Mouse (Mus musculus): ENCODE results near the gene Abcf3. TPM values are rescaled to one million over a fixed set of nuclear protein-coding genes. Genes with fewer than 3 reads are reported as not detected.
A peak's percentile ranks its signal among the peaks of the same experiment; 100 is the strongest.

Gene Abcf3
- total RNA-seq, 2 experiments from 2014 or later = 102 to 109 TPM

DNA sequence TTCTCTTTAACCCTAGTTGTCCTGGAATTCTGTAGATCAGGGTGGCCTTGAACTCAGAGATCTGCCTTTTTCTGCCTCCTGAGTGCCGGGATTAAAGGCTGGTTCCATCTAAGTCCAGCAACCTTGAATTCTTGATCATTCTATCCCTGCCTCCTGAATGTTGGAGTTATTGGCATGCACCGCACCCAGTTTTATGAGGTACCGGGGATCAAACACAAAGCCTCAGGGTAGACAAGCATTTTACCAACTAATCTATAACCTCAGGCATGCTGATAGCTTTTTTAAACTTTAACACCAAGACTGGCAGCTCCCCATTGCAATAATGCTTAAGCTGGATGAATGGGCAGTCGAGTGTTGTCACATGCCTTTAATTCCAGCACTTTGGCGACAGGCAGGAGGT lies 954 bp upstream of the Abcf3 start:
- TF ChIP-seq CTCF (IDR thresholded peaks at IDR 0.05) = no peak
- intact Hi-C loops (cut with DNase I) = loop anchor here (5.0 kb wide), 1 partner anchor 65 kb away; the partner anchor contains the start of genes Alg3, Eef1akmt4 and Gm49333
- H3K4me3 ChIP-seq = no peak overlapping the region
- no peak for DNase-seq (ENCODE audit: extremely low spot score in 1 of 2, low spot score in 2 of 2)
- no peak overlapping the region; the same call in 1 of the 2 replicates for H3K27ac ChIP-seq

DNA sequence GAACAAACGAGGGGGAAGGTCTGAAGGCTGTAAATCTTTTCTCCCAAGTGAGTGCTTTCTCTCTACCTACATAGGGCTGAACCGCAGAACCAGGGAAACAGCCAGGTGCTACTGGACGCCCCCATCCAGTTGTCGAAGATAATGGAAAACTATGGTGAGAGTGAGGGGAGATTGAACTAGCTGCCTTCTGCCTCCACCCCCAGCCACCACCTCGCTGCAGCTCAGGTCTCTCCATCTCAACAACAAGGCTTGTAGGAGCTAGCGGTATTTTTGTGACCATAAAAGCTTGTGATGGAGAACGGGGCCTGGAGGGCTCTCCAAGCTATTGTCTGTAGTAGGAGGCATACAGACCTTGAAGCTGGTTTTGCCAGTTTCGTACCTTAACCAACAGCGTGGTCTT lies 784 bp downstream of the Abcf3 start:
- no peak for TF ChIP-seq CTCF (IDR thresholded peaks at IDR 0.05)
- DNase-seq (ENCODE audit: extremely low spot score in 1 of 2, low spot score in 2 of 2) = no peak
- Histone ChIP-seq H3K4me3 (peak overlapping the region; percentile 81), H3K27ac (peak overlapping the region; percentile 85; the same call in 1 of the 2 replicates)
- intact Hi-C loops (cut with DNase I) = loop anchor here (2.0 to 5.0 kb wide), 2 partner anchors 32 to 63 kb away; partner anchors contain the start of genes Alg3, Dvl3, Eef1akmt4 and Gm49333

DNA sequence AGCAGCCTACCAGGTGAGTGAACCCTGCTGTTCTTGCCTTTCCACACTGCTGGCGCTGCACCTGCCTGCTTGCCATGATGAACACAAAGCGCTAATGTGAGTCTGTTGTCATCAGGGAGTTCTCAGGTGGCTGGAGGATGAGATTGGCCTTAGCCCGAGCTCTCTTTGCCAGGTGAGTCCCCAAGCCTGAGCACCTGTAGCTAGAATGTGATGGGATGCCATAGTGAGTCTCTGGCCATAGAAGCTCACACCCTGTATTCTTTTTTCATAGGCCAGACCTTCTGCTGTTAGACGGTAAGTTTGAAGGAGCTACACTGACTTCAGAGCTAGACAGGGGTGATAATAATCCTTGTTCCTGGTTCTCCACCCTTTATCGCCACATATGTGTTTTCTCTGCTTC lies 3.3 kb downstream of the Abcf3 start:
- intact Hi-C loops (cut with DNase I) = no loop called here
- DNase-seq (ENCODE audit: extremely low spot score in 1 of 2, low spot score in 2 of 2) = no peak
- H3K4me3 ChIP-seq = no peak overlapping the region
- TF ChIP-seq CTCF (IDR thresholded peaks at IDR 0.05) = no peak
- H3K27ac ChIP-seq = no peak overlapping the region

DNA sequence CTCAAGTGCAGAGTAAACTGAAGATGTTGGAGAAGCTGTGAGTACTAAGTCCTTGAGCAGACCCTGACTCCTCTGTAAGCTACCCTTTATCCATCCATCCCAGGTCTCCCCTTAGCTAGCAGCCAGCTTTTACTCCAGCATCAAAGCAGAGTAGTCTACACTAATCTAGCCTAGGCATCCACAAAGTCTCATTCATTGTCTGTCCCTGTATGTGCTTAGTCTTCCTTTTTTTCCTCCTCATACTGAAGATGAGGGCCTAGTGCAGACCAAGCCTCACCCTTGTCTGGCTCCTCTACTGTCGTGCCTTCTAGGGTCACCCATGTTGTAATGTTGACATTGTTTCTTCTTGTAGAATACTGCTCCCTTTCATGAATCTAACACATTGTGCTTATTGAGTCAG lies 4.2 kb downstream of the Abcf3 start:
- TF ChIP-seq CTCF (IDR thresholded peaks at IDR 0.05) = no peak
- DNase-seq (ENCODE audit: extremely low spot score in 1 of 2, low spot score in 2 of 2) = no peak
- intact Hi-C loops (cut with DNase I) = no loop called here
- no peak overlapping the region for H3K27ac ChIP-seq
- H3K4me3 ChIP-seq = no peak overlapping the region

DNA sequence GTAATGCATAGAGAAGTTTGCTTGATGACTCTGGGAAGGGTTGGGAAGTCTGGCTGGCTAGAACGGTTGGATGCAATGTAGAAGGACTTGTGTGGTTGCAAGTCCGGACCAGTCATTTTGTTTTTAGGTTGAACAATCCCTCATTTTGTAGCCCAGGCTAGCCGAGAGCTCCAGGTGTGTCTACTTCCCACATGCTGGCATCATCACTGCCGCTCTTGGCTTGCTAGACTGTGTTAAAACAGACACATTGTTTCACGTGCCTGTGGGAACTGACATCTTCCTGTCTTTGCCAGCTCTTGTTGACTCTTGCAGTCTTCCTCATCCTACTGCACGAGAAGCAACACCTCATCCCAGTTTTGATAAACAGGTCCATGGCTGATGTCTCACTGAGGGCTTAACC lies 6.6 kb downstream of the Abcf3 start:
- H3K27ac ChIP-seq = no peak overlapping the region
- no peak overlapping the region for H3K4me3 ChIP-seq
- intact Hi-C loops (cut with DNase I) = no loop called here
- no peak for DNase-seq (ENCODE audit: extremely low spot score in 1 of 2, low spot score in 2 of 2)
- no peak for TF ChIP-seq CTCF (IDR thresholded peaks at IDR 0.05)

DNA sequence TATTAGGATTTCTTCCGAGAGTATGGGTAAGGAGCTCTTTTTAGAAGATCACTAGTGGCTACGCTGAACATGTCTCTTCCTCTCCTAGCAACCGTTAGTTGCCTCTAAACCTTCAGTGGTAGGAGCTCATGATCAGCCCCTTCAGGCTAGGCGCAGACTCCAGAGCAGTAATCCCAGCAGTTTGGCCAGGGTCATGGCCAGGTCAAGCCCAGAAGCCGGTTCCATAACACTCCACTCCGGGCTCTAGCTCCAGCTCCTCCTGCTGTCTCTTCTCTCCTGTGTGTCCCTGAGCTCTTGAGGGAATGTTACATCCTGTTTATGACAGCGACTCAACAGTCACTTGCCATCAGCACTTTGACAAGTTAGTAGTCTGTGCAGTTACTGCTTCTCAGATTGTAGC lies 9.0 kb downstream of the Abcf3 start:
- Histone ChIP-seq H3K27ac (no peak overlapping the region), H3K4me3 (no peak overlapping the region)
- intact Hi-C loops (cut with DNase I) = no loop called here
- no peak for DNase-seq (ENCODE audit: extremely low spot score in 1 of 2, low spot score in 2 of 2)
- TF ChIP-seq CTCF (IDR thresholded peaks at IDR 0.05) = no peak

DNA sequence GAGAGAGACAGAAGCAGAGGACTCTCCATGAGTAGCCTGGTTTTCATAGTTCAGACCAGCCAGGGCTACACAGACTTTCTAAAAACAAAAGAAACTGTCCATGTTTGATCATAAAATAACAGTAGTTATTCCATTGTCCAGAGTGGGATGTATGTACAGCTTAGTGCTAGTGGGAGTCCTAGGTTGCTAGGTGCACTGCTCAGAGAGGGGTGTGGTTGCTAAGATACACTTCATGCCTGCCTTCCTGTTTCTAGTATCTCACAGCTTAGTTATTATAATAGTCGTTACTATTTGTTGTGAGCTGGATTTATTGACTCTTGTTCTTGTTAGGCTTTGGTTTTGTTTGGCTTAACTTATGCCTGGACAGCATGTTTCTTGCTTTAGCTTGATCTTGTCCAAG lies 16.7 kb downstream of the Abcf3 start:
- Histone ChIP-seq H3K4me3 (no peak overlapping the region), H3K27ac (no peak overlapping the region)
- no peak for DNase-seq (ENCODE audit: extremely low spot score in 1 of 2, low spot score in 2 of 2)
- TF ChIP-seq CTCF (IDR thresholded peaks at IDR 0.05) = no peak
- intact Hi-C loops (cut with DNase I) = no loop called here

DNA sequence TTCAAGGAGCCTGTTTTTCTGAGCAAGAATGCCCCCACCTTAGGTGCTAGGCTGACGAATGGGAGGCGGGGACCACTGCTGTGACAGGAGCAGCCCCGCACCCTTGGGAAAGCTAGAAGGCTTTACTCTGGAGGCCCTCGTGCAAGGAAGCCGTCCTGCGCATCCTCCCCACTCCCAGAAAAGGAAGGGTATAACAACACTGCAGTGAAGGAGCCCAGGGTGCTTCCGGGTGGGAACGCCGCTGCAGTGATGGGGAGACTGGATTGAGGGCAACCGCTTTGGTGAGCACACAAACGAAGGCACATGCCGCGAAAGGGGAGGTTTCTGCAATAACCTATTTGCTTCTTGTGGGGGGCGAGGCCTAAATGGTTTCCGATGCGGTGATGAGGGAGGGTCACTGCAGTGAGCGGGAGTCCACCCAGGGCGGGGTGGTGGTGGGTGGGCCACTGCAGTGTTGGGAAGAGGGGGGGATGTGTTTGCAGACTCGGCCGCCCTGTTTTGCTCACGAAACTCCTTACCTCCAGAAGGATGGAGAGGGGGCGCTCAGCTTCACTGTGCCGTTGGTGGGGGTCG lies 41.1 kb downstream of the Abcf3 start, which contains the start of gene Vwa5b2:
Vwa5b2 (plus strand) TSS at position 106 of the 573 bp plus-strand sequence.
- Histone ChIP-seq H3K27ac (peak within 1 kb of the TSS; percentile 88), H3K4me3 (peak within 1 kb of the TSS; percentile 64)
- peak in 1 of 2 experiments; percentile 49 for DNase-seq (ENCODE audit: extremely low spot score in 1 of 2, low spot score in 2 of 2)
- no peak for TF ChIP-seq CTCF (IDR thresholded peaks at IDR 0.05)
- intact Hi-C loops (cut with DNase I) = loop anchor here (10.0 kb wide), 1 partner anchor 55 kb away; no protein-coding TSS in a partner anchor

DNA sequence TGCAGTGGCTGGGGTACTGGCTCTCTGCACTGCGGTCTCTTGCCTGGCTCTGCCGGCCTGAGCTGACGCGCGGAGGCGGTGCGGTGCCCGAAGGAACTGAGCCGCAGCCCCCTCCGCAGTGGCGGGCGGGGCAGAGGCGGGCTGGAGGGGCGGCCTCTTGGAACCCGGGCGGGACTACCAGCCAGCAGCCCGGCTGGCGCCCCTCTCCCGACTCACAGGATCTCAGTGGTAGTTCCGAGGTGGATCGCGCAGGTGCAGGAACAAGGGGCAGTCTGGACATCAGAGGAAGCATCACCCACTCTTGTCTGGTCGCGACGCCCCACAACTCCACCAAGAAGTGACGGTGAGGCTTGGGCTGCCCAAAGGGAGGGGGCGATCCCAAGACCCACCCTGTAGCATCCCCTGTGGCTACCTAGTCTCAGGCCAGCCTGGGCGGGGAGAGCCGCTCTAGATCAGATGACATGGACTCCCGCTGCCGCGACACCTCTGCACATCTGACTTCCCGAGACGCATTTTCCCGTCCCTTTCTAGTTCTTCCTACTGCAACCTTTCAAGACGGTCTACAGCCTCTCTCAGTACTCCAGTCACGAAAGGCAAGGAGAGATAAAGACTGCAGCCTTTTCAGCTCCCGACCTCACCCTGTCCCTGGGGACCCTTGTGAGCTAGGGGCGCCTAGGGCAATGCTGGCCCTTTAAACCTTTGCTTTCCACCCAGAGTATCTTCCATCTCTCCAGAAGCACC lies 41.7 kb downstream of the Abcf3 start:
- no peak for TF ChIP-seq CTCF (IDR thresholded peaks at IDR 0.05)
- DNase-seq (ENCODE audit: extremely low spot score in 1 of 2, low spot score in 2 of 2) = peak; percentile 57 to 75
- peak overlapping the region; percentile 64 for H3K4me3 ChIP-seq
- peak overlapping the region; percentile 88 for H3K27ac ChIP-seq
- intact Hi-C loops (cut with DNase I) = loop anchor here (10.0 kb wide), 1 partner anchor 55 kb away; no protein-coding TSS in a partner anchor

DNA sequence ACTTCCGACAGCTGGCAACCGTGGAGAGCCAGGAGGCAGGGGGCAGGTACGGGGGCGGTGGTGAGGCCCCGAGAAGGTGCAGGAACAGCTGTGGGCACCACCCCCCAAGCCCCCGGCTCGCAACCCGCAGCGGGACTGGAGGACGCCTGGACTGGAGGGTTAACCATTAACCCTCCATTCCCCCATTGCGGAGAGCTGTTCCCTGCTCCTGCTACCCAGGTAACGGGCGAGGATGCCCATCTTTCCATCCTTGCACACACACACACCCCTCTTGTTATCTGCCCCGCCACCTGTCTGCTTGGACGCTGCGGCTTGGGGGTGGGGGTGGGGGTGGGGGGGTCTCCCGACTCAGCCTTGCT lies 42.3 kb downstream of the Abcf3 start:
- peak overlapping the region; percentile 64 for H3K4me3 ChIP-seq
- no peak for DNase-seq (ENCODE audit: extremely low spot score in 1 of 2, low spot score in 2 of 2)
- peak overlapping the region; percentile 88; the same call in 1 of the 2 replicates for H3K27ac ChIP-seq
- intact Hi-C loops (cut with DNase I) = no loop called here
- TF ChIP-seq CTCF (IDR thresholded peaks at IDR 0.05) = no peak

DNA sequence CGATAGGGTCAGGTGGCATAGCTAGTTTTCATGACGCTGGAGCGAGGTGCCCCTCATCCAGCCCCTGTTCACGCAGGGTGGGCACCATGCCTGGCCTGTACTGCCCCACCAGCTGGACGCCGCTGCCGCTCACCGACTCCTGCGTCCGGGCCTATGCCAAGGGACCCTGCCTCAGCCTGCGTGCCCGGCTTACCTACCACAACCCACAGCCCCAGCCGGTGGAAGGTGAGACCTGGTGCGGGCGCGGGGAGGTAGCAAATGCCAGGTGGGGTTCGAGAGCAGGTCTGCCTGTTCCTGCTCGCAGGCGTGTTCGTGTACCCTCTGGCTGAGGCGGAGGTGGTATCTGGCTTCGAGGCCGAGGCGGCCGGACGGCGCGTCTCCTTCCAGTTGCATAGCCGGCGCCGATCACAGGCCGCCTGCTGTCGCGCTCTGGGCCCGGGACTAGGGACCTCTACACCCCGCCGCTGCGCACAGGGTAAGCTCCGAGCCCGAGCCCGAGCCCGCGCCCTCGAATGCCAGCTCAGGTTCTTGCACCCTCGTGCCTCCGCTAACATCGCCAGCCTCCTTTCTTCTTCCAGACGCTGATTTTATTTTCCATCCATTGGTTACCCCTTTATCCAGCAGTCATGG lies 42.8 kb downstream of the Abcf3 start:
- intact Hi-C loops (cut with DNase I) = no loop called here
- H3K4me3 ChIP-seq = peak overlapping the region; percentile 64

DNA sequence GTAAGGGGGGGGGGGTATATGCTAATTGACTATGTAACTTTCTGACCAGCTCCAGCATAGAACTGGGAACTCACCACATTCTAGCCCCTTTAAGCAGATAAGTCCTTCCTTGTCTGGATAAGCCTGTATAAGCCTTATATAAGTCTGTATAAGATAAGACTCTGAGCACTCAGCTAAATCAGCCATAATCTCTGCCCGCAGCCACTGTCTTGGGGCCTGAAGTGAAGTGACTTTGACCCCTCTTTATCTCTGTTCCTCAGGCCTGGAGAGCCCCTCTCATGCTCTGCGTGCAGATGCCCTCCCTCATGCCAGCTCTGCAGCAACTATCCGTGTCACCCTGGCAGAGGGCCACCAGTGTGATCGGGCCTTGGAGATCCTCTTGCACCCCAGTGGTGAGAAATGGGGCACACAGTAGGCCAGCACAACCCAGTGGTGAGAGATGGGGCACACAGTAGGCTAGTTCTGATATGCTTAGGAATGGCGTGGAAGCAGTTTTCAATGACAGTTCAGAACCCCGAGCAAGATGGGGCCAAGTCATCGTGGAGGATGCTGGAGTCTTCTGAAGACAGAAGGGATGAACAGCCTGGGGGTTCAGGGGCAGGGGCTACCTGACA lies 46.8 kb downstream of the Abcf3 start:
- Histone ChIP-seq H3K27ac (no peak overlapping the region), H3K4me3 (no peak overlapping the region)
- DNase-seq (ENCODE audit: extremely low spot score in 1 of 2, low spot score in 2 of 2) = no peak
- no peak for TF ChIP-seq CTCF (IDR thresholded peaks at IDR 0.05)
- intact Hi-C loops (cut with DNase I) = no loop called here

More for the DNA sequence above, 42.8 kb downstream of the Abcf3 start:
- DNase-seq (ENCODE audit: extremely low spot score in 1 of 2, low spot score in 2 of 2) = no peak
- no peak for TF ChIP-seq CTCF (IDR thresholded peaks at IDR 0.05)
- H3K27ac ChIP-seq = no peak overlapping the region
